Mouse (Mus musculus) CH12.LX (cell line): ENCODE results near the gene Uxs1.

ENCODE experiments used
- MAFK ChIP-seq: IDR thresholded peaks from 2 replicates; pipeline ENCODE4 v1.6.1; 2011; ENCODE audit warnings: low read length, improper control_type of control experiment; ENCODE audit not compliant: insufficient replicate concordance
- MEF2A ChIP-seq: IDR thresholded peaks from 2 replicates; pipeline ENCODE4 v1.6.1; 2014; ENCODE audit warnings: low read depth, mild to moderate bottlenecking, inconsistent platforms, low read length, improper control_type of control experiment, borderline replicate concordance
- ZC3H11A ChIP-seq: IDR thresholded peaks from 2 replicates; pipeline ENCODE4 v1.6.1; 2012; ENCODE audit warnings: low read depth, mild to moderate bottlenecking, inconsistent platforms, low read length, improper control_type of control experiment

DNA sequence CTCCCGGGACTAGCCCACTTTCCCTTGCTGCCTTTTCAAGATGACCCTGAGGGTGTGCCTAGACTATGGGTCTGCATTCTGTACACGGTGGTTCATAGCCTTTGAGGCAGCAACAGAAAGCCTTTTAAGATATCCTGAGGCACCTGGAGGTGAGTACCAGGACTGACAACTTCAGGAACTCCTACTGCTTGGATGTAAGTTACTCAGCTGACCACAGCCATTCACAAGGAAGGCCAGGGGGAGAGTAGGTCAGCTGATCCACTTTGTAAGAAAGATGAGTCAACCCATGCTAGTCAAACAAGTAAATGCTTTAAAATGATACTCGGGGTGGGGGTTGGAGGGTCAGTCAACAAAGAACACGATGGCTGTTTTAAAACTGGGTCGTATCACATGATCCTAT is 42.3 kb downstream of the Uxs1 start:
- TF ChIP-seq MEF2A (no peak), MAFK (no peak), ZC3H11A (no peak)
